Mouse (Mus musculus): ENCODE measurements at regions not wholly inside any gene's neighbourhood (a gene's known extent, or its start where the extent isn't known, plus 50 kb on each side); places are given as distances from the start of the nearest gene placed in this dataset.

DNA sequence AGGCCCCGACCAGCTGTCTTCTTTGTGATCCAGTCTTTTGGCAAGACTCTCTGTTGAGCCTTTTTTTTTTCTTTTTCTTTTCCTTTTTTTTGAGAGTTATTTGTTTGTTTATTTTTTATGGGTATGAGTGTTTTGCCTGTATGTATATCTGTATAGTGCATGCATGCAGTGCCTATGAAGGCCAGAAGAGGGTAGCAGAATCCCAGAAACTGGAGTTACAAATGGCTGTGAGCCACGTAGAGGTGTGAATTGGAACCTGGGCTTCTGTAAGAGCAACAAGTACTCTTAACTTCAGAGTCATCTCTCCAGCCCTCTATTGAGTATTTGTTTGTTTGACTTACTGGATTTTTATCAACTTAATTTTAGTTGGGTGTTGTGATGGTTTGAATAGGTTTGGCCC is 239.8 kb downstream of the Zfp704 start:
- TF ChIP-seq CTCF (IDR thresholded peaks at IDR 0.05; ENCODE audit: control insufficient read depth, insufficient read depth, low read length): no peak
- TF ChIP-seq POLR2A (IDR thresholded peaks at IDR 0.05; ENCODE audit: borderline replicate concordance, control insufficient read depth, low read depth, low read length): no peak

All from bone marrow, adult 2 months (tissue).